Mouse (Mus musculus): ENCODE data around the gene Olfr62. TPM values are rescaled to one million over a fixed set of nuclear protein-coding genes. Genes with fewer than 3 reads are reported as not detected.
A peak's percentile ranks its signal among the peaks of the same experiment; 100 is the strongest.

The Olfr62 gene
- polyA plus RNA-seq, 1 experiment, result not detected

- Histone ChIP-seq H3K36me3 (ENCODE audit: control insufficient read depth, insufficient read depth, low read length) (peaks cover 26% of the 10 kb centered on the region), H3K27ac (ENCODE audit: insufficient read depth, low read depth, low read length) (no peak overlapping the region), H3K4me3 (ENCODE audit: low read depth, low read length) (no peak overlapping the region), H3K4me1 (ENCODE audit: control insufficient read depth, insufficient read depth, insufficient read length, low read length) (no peaks in the 10 kb centered on the region), H3K27me3 (ENCODE audit: control insufficient read depth, insufficient read depth, low read length) (no peaks in the 10 kb centered on the region)
- TF ChIP-seq CTCF (IDR thresholded peaks at IDR 0.05; ENCODE audit: extremely low read depth, insufficient read length, insufficient replicate concordance, low read depth, low read length) (no peak), POLR2A (IDR thresholded peaks at IDR 0.05; ENCODE audit: low read depth, low read length) (no peak)
- WGBS, result 92% methylated on average over 5 of the region's 5 CpGs
Measured at GRCm38 (mm10) chr4:118630261-118630660, 28.5 kb upstream of the Olfr62 start.

- no peak for TF ChIP-seq CTCF (IDR thresholded peaks at IDR 0.05; ENCODE audit: extremely low read depth, insufficient read length, insufficient replicate concordance, low read depth, low read length)
- TF ChIP-seq POLR2A (IDR thresholded peaks at IDR 0.05; ENCODE audit: low read depth, low read length), result no peak
- 41% methylated on average over 20 of the region's 20 CpGs for WGBS
- Histone ChIP-seq H3K27me3 (ENCODE audit: control insufficient read depth, insufficient read depth, low read length) (no peaks in the 10 kb centered on the region), H3K36me3 (ENCODE audit: control insufficient read depth, insufficient read depth, low read length) (no peaks in the 10 kb centered on the region), H3K4me3 (ENCODE audit: low read depth, low read length) (no peak overlapping the region), H3K27ac (ENCODE audit: insufficient read depth, low read depth, low read length) (no peak overlapping the region), H3K4me1 (ENCODE audit: control insufficient read depth, insufficient read depth, insufficient read length, low read length) (no peaks in the 10 kb centered on the region)
Measured at GRCm38 (mm10) chr4:118642346-118643190, 16.2 kb upstream of the Olfr62 start.

DNA sequence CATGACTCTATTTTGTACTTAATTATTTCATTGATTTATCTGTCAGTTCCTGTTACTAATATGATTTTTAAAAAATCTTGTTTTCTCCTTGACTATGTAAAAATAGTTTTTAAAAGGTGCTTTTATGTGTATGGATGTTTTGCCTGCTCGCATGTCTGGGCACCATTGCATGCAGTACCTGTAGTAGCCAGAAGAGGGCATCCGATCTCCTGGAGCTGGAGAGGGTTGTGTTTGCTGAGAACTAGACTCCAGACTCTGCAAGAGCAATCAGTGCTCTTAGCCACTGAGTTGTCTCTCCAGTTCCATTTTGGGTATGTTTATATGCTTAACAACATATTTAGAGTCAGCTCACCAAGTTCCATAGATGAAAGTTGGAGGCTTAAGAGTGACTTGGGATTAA lies 13.5 kb upstream of the Olfr62 start:
- Histone ChIP-seq H3K4me3 (ENCODE audit: low read depth, low read length) (no peak overlapping the region), H3K4me1 (ENCODE audit: control insufficient read depth, insufficient read depth, insufficient read length, low read length) (no peaks in the 10 kb centered on the region), H3K27ac (ENCODE audit: insufficient read depth, low read depth, low read length) (no peak overlapping the region), H3K27me3 (ENCODE audit: control insufficient read depth, insufficient read depth, low read length) (no peaks in the 10 kb centered on the region), H3K36me3 (ENCODE audit: control insufficient read depth, insufficient read depth, low read length) (no peaks in the 10 kb centered on the region)
- WGBS, result 4% methylated on average over 2 of the region's 2 CpGs
- no peak for TF ChIP-seq POLR2A (IDR thresholded peaks at IDR 0.05; ENCODE audit: low read depth, low read length)
- peak; percentile 72; the same call in 1 of the 2 replicates for TF ChIP-seq CTCF (IDR thresholded peaks at IDR 0.05; ENCODE audit: extremely low read depth, insufficient read length, insufficient replicate concordance, low read depth, low read length)

- Histone ChIP-seq H3K27ac (ENCODE audit: insufficient read depth, low read depth, low read length) (no peak overlapping the region), H3K4me3 (ENCODE audit: low read depth, low read length) (no peak overlapping the region), H3K36me3 (ENCODE audit: control insufficient read depth, insufficient read depth, low read length) (no peaks in the 10 kb centered on the region), H3K4me1 (ENCODE audit: control insufficient read depth, insufficient read depth, insufficient read length, low read length) (no peaks in the 10 kb centered on the region), H3K27me3 (ENCODE audit: control insufficient read depth, insufficient read depth, low read length) (no peaks in the 10 kb centered on the region)
- TF ChIP-seq POLR2A (IDR thresholded peaks at IDR 0.05; ENCODE audit: low read depth, low read length) (no peak), CTCF (IDR thresholded peaks at IDR 0.05; ENCODE audit: extremely low read depth, insufficient read length, insufficient replicate concordance, low read depth, low read length) (no peak)
- WGBS, result 6% methylated on average over 2 of the region's 2 CpGs
Measured at GRCm38 (mm10) chr4:118687086-118687485, 28.3 kb downstream of the Olfr62 start.

DNA sequence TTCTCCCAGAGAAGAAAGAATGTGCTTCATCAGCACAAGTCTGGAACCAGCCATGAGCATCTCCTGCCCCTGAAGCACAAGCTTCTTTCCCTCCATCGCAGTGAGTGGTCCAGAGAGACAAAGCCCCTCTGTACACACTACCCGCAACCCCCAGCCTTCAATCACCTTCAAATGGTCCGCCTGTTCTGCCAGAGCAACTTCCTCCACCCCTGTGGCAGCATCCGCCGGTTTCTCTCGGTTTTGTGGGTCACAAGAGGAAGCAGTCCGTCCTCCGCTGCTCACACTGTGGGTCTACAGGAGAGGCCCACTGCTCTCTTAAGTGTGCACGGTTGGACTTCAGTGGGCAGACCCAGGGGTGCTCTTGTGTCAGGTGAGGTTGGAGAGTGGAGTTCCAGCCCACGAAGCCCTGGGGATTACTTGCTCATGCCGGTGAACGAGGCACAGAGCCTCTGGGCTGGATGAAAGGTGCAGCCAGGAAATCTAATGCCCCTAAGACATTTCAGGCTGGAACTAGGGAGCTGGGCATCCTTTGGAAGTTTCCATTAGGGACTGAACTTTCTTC lies 33.7 kb downstream of the Olfr62 start, which contains the start of gene Olfr1342:
Gene Olfr1342, minus strand, starts transcription at position 345 of the 562 bp plus-strand sequence.
- WGBS, result 50% methylated on average over 12 of the region's 12 CpGs
- no peak within 1 kb of the TSS for H3K27ac ChIP-seq (ENCODE audit: insufficient read depth, low read depth, low read length)
- H3K27me3 ChIP-seq (ENCODE audit: control insufficient read depth, insufficient read depth, low read length), result no peaks in the 10 kb centered on the region
- no peak within 1 kb of the TSS for H3K4me3 ChIP-seq (ENCODE audit: low read depth, low read length)
- H3K36me3 ChIP-seq (ENCODE audit: control insufficient read depth, insufficient read depth, low read length), result no peaks in the 10 kb centered on the region
- H3K4me1 ChIP-seq (ENCODE audit: control insufficient read depth, insufficient read depth, insufficient read length, low read length), result no peaks in the 10 kb centered on the region
- no peak for TF ChIP-seq CTCF (IDR thresholded peaks at IDR 0.05; ENCODE audit: extremely low read depth, insufficient read length, insufficient replicate concordance, low read depth, low read length)
- TF ChIP-seq POLR2A (IDR thresholded peaks at IDR 0.05; ENCODE audit: low read depth, low read length), result no peak

DNA sequence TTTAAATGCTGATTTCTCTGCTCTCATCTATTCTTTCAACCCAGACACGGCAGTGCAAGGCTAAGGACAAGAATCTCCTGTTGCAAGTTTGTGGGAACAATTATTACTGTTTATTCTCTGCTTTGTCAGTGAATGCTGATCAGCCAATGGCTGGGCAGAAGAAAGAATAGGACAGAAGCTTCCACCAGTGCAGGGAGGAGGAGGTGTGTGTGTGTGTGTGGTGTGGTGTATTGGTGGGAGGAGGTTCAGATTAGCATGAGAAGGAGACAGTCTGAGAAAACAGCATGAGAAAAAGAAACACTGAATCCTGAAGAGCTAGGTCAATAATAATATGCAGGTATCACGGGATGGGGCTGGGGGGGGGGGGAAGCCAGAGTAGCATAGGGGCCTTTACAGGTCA lies 35.1 kb downstream of the Olfr62 start:
- Histone ChIP-seq H3K4me1 (ENCODE audit: control insufficient read depth, insufficient read depth, insufficient read length, low read length) (no peaks in the 10 kb centered on the region), H3K27me3 (ENCODE audit: control insufficient read depth, insufficient read depth, low read length) (no peaks in the 10 kb centered on the region), H3K27ac (ENCODE audit: insufficient read depth, low read depth, low read length) (no peak overlapping the region), H3K4me3 (ENCODE audit: low read depth, low read length) (no peak overlapping the region), H3K36me3 (ENCODE audit: control insufficient read depth, insufficient read depth, low read length) (no peaks in the 10 kb centered on the region)
- TF ChIP-seq CTCF (IDR thresholded peaks at IDR 0.05; ENCODE audit: extremely low read depth, insufficient read length, insufficient replicate concordance, low read depth, low read length) (no peak), POLR2A (IDR thresholded peaks at IDR 0.05; ENCODE audit: low read depth, low read length) (no peak)
- 42% methylated on average over 2 of the region's 2 CpGs for WGBS

GRCm38 (mm10) chr4:118703223-118703622 lies 44.5 kb downstream of the Olfr62 start, which contains the start of gene Olfr1341:
Gene Olfr1341, plus strand, starts transcription at chr4:118703523.
- no peak within 1 kb of the TSS for H3K27ac ChIP-seq (ENCODE audit: insufficient read depth, low read depth, low read length)
- H3K36me3 ChIP-seq (ENCODE audit: control insufficient read depth, insufficient read depth, low read length), result no peaks in the 10 kb centered on the region
- WGBS, result 75% methylated on average over 3 of the region's 3 CpGs
- H3K4me1 ChIP-seq (ENCODE audit: control insufficient read depth, insufficient read depth, insufficient read length, low read length), result no peaks in the 10 kb centered on the region
- no peaks in the 10 kb centered on the region for H3K27me3 ChIP-seq (ENCODE audit: control insufficient read depth, insufficient read depth, low read length)
- H3K4me3 ChIP-seq (ENCODE audit: low read depth, low read length), result no peak within 1 kb of the TSS
- TF ChIP-seq CTCF (IDR thresholded peaks at IDR 0.05; ENCODE audit: extremely low read depth, insufficient read length, insufficient replicate concordance, low read depth, low read length) (no peak), POLR2A (IDR thresholded peaks at IDR 0.05; ENCODE audit: low read depth, low read length) (no peak)
